Mouse (Mus musculus): Measurements from ENCODE around the gene Ndufaf5. TPM values are rescaled to one million over a fixed set of nuclear protein-coding genes. Genes with fewer than 3 reads are reported as not detected.

Ndufaf5 gene
- polyA plus RNA-seq, 2 experiments from 2014 or later: 14.8 to 21.2 TPM

Other genes starting within 250 kb of the Ndufaf5 start
- 100 to 1,000 TPM; 108 to 116 TPM for gene Tasp1, start 103.8 kb upstream of the Ndufaf5 start, polyA plus RNA-seq (2017; shearing (Covaris generic))
- not detected for gene Gm17374, start 18.6 kb upstream of the Ndufaf5 start, polyA plus RNA-seq (2017; shearing (Covaris generic))
- gene Esf1, start 85 bp upstream of the Ndufaf5 start, polyA plus RNA-seq (2017; shearing (Covaris generic)): 10 to 100 TPM; 23.1 to 29.2 TPM
- gene Sel1l2, start 219.1 kb downstream of the Ndufaf5 start, polyA plus RNA-seq (2017; shearing (Covaris generic)): not detected
- under 1 TPM in 1 of 2 experiments, not detected in 1; 0.71 TPM for gene Macrod2, start 224.7 kb downstream of the Ndufaf5 start, polyA plus RNA-seq (2017; shearing (Covaris generic))

Data from activated CD4-positive, CD25-positive, alpha-beta regulatory T cell, adult 4 months (primary cell).